Mouse (Mus musculus) right cerebral cortex, adult 2 months (tissue): ENCODE results near the gene Gm10272.
"Not testable (repeated sequence)": the region's sequence is repeated elsewhere in the genome, so short reads cannot be mapped to it uniquely, and the experiment has no call there.

Source experiments
- DNase-seq, 2 experiments: peaks; one replicate each; pipeline ENCODE4 v3.0.0; 2021 to 2022; ENCODE audit warnings: low spot score in 2 of 2

Gene Gm10272

DNA sequence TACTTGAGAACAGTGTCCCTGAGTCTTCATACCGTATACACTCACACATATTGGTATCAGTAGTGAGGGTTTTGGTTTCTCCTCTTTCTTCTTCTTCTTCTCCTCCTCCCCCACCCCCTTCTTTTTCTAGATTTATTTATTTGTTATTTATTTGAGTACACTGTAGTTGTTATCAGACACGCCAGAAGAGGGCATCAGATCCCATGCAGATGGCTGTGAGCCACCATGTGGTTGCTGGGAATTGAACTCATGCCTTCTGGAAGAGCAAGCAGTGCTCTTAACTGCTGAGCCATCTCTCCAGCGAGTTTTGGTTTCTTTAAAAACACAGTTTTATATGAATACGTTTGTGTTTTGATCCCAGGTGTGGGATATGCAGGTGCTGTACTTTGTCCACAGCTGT is 21.9 kb downstream of the Gm10272 start:
- DNase-seq, result no peak

DNA sequence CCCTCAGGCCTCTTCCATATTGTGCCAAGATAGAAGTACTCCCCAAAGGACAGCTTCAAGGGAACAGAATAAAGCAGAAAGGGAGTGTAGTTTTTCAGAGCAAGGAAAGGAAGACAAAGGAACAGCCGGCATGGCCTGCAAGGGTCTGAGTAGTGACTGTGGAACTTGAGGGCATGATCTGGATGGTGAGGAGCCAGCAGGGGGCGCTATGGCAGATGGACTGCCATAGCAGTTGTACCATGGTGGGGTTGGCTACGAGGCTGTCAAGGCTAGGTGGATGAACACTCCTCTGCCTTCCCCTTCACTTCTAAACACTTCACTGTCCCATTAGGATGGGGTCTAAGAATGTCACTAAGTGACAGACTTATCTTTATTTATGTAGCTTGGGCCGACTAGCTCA is 22.8 kb downstream of the Gm10272 start:
- DNase-seq, result no peak

DNA sequence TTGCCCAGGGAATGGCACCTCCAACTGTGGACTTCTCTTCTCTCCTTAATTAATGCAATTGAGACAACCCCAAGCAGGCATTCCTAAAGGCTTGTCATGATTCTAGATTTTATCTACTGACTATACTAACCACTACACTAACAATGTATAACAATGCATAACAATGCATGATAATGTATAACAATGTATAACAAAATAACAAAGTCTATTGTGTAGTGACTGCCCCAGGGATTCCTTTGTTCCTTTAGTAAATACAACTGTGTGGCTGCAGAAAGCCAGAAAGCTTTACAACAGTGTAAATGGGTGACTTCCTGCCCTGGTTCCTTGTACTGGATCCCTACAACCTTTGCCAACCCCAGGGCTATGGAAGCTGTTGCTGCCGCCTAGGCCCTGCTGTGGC is 29.5 kb downstream of the Gm10272 start:
- DNase-seq, result no peak

DNA sequence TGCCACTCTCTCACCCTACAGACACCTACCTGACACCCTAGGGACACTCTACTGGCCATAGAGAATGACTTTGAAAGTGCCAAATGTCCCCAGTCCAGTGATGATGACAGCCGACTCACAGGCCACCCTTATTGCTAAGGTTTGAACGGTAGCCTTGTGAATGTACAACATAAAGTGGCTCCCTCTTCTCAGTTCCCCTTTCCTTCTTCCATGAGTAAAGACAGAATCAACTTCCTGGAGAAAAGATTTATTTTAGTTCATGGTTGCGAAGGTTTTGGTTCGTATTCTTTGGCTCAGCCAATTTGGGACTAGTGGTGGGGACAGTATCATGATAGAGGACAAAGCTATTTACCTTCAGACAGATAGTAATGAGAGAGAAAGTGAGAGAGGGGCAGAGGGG is 32.5 kb downstream of the Gm10272 start:
- DNase-seq, result no peak

DNA sequence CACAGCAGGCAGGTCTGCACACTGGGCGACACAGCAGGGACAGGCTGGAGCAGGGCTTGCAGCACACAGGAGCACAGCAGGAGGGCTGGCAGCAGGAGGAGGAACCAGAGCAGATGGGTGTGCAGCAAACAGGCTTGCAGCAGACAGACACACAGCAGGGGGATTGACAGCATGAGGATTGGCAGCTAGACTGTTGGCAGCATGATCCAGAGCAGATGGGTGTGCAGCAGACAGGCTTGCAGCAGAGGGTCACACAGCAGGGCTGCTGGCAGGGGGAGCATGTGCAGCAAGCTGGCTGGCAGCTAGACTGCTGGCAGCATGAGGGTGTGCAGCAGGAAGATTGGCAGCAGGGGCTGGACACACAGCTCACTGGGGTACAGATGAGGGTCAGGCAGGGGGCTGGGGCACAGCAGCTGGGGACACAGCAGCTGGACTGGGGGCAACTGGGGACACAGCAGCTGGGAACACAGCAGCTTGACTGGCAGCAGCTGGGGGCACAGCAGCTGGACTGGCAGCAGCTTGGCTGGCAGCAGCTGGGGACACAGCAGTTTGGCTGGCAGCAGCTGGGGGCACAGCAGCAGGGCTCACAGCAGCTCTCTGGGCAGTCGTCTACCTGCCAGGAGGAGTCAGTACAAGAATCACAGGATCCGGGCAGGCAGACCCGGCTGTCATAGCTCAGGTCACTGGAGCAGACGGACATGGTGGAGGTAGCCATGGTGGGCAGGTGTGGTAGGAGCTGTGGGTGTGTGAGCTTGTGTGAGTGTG is 35.7 kb downstream of the Gm10272 start, which contains the start of gene Gm18596:
Gene Gm18596 (minus strand): TSS at position 715 of the 765 bp plus-strand sequence.
- not testable (repeated sequence) for DNase-seq

DNA sequence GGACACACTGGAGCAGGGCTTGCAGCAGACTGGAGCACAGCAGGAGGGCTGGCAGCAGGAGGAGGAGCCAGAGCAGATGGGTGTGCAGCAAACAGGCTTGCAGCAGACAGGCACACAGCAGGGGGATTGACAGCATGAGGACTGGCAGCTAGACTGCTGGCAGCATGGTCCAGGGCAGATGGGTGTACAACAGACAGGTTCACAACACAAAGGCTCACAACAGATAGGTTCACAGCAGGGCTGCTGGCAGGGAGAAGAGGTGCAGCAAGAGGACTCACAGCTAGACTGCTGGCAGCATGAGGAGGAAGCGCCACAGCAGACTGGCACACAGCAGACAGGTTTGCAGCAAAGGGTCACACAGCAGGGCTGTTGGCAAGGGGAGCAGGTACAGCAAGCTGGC is 44.3 kb downstream of the Gm10272 start:
- DNase-seq, result not testable (repeated sequence)

DNA sequence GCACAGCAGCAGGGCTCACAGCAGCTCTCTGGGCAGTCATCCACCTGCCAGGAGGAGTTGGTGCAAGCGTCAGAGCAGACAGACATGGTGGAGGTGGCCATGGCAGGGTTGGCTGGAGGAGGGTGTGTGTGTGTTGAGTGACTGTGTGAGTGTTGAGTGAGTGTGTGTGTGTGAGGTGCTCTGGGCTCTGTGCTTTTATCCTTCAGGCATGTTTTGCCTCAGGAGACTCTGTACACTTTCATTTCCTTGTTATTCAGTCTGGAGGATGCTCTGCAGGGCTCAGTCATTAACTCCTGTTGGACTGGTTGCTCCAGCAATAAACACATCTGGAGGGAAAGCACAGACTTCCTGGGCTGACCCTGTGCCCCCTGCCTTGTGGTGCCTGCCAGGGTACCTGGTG is 44.8 kb downstream of the Gm10272 start, which contains the start of gene Gm9736:
Gene Gm9736 (minus strand): TSS at position 101 of the 400 bp plus-strand sequence.
- not testable (repeated sequence) for DNase-seq

DNA sequence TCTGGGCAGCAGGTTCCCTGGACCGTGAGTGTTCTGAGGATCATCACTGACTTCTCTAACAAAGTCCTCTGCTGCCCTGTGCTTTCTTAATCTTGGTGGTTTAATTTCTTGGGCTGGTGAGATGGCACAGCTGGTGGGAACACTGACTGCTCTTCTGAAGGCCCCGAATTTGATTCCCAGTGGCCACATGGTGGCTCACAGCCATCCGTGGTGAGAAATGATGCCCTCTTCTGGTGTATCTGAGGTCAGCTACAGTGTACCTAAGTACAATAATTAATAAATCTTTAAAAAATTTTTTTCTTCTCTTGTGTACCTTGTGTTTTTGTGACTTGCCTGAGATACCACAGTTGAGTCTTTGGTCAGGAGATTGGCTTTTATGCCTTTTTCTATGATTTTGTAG is 45.9 kb downstream of the Gm10272 start:
- not testable (repeated sequence) for DNase-seq

DNA sequence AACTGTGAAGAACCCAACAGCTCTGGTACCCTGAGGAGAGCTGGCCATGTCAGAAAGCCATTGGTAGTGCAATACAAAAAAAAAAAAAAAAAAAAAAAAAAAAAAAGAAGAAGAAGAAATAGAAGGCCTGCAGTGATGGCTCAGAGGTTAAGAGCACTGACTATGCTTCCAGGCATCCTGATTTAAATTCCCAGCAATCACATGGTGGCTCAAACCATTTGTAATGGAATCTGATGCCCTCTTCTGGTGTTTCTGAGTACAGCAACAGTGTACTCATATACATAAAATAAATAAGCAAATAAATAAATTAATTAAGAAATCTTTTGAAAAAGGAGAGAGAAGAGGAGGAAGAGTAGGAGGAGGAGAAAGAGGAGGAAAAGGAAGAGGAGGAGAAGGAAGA is 47.0 kb downstream of the Gm10272 start:
- DNase-seq, result no peak
